Mouse (Mus musculus): ENCODE results near the gene Ndufaf2. TPM values are rescaled to one million over a fixed set of nuclear protein-coding genes. Genes with fewer than 3 reads are reported as not detected.

Ndufaf2 gene
- total and polyA plus RNA-seq, 3 experiments, result 13.7 to 55.8 (median 23.6) TPM

DNA sequence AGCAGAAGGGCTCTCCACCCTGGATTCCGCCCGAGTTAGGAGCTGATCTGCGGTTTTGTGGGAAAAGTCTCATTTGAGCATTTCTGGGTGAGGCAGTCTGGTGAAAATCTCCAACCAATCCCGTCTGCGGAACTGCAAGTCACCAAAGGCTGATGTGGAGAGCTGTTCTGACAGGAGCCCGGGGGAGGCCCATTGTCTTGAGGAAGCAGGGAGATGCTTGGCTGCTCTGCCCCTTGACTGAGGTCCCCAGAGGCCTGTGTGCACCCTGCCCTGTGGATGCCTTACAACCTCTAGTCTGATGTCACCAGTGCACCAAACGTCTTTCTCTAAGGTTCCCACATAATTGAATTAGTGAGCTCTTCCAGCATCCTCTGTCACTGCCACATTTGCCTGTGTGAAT, 163.2 kb downstream of the Ndufaf2 start:
- no peaks in the 10 kb centered on the region for H3K9me3 ChIP-seq (replicated peaks)
- no peak for ATAC-seq (ENCODE audit: extremely low read depth, insufficient number of reproducible peaks, low FRiP score, poor library complexity, severe bottlenecking)
- TF ChIP-seq GATA1 (IDR thresholded peaks at IDR 0.05; ENCODE audit: borderline replicate concordance, low read length) (no peak), GATA2 (IDR thresholded peaks at IDR 0.05; ENCODE audit: borderline replicate concordance, low read depth, low read length) (no peak), POLR2AphosphoS5 (IDR thresholded peaks at IDR 0.05; ENCODE audit: insufficient replicate concordance, low read depth, low read length) (no peak), CTCF (IDR thresholded peaks at IDR 0.05; ENCODE audit: low read depth, low read length) (no peak), TAL1 (conservative IDR thresholded peaks at IDR 0.05; ENCODE audit: low read depth, low read length) (no peak)
- no peak overlapping the region for H3K4me3 ChIP-seq (ENCODE audit: low read depth, low read length)
- no peak for DNase-seq (ENCODE audit: low spot score)
- no peaks in the 10 kb centered on the region for H3K36me3 ChIP-seq (replicated peaks)
- H3K4me1 ChIP-seq (ENCODE audit: insufficient read depth, low read depth, low read length), result no peaks in the 10 kb centered on the region
- no peaks in the 10 kb centered on the region for H3K27me3 ChIP-seq (ENCODE audit: insufficient read depth, low read length)

DNA sequence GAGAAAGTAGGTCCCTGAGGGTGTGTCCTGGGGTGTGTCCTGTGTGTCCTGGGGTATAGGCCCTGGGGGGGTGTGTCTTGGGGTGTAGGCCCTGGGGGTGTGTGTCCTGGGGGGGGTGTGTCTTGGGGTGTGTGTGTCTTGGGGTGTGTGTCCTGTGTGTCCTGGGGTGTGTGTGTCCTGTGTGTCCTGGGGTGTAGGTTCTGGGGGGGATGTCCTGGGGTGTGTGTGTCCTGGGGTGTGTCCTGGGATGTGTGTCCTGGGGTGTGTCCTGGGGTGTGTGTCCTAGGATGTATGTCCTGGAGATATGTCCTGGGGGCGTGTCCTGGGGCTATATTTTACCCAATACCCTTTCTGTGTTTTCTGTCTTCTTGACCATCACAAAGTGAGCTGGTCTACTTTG, 165.8 kb downstream of the Ndufaf2 start:
- TF ChIP-seq GATA2 (IDR thresholded peaks at IDR 0.05; ENCODE audit: borderline replicate concordance, low read depth, low read length) (no peak), CTCF (IDR thresholded peaks at IDR 0.05; ENCODE audit: low read depth, low read length) (no peak), POLR2AphosphoS5 (IDR thresholded peaks at IDR 0.05; ENCODE audit: insufficient replicate concordance, low read depth, low read length) (no peak), GATA1 (IDR thresholded peaks at IDR 0.05; ENCODE audit: borderline replicate concordance, low read length) (no peak), TAL1 (conservative IDR thresholded peaks at IDR 0.05; ENCODE audit: low read depth, low read length) (no peak)
- Histone ChIP-seq H3K36me3 (replicated peaks) (no peaks in the 10 kb centered on the region), H3K9me3 (replicated peaks) (no peaks in the 10 kb centered on the region), H3K27me3 (ENCODE audit: insufficient read depth, low read length) (peaks cover 6% of the 10 kb centered on the region), H3K4me1 (ENCODE audit: insufficient read depth, low read depth, low read length) (no peaks in the 10 kb centered on the region), H3K4me3 (ENCODE audit: low read depth, low read length) (no peak overlapping the region)
- DNase-seq (ENCODE audit: low spot score) (no peak), ATAC-seq (ENCODE audit: extremely low read depth, insufficient number of reproducible peaks, low FRiP score, poor library complexity, severe bottlenecking) (no peak)

DNA sequence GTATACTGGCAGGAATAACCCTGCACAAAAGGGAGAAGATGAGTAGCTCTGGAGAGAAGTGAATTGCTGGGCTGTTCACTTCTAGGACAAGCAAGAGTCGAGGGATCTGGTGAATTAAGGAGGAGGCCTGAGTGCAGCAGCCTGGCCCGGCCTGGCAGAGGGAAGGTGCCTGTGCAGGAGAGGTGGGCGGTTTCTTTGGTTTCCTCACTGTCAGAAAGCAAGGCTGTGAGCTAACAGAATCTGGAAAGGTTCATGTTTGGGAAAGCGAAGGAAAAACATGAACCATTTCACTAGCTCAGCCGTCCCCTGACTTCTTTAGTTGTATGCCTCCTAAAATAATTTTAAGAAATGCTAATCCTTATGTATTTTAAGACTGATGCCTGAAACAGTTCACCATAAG, 173.8 kb downstream of the Ndufaf2 start:
- Histone ChIP-seq H3K36me3 (replicated peaks) (no peaks in the 10 kb centered on the region), H3K9me3 (replicated peaks) (no peaks in the 10 kb centered on the region; the same call in 1 of the 2 replicates), H3K4me1 (ENCODE audit: insufficient read depth, low read depth, low read length) (no peaks in the 10 kb centered on the region), H3K4me3 (ENCODE audit: low read depth, low read length) (no peak overlapping the region), H3K27me3 (ENCODE audit: insufficient read depth, low read length) (peaks cover 12% of the 10 kb centered on the region)
- no peak for TF ChIP-seq POLR2AphosphoS5 (IDR thresholded peaks at IDR 0.05; ENCODE audit: insufficient replicate concordance, low read depth, low read length)
- no peak for TF ChIP-seq GATA2 (IDR thresholded peaks at IDR 0.05; ENCODE audit: borderline replicate concordance, low read depth, low read length)
- no peak for TF ChIP-seq CTCF (IDR thresholded peaks at IDR 0.05; ENCODE audit: low read depth, low read length)
- TF ChIP-seq GATA1 (IDR thresholded peaks at IDR 0.05; ENCODE audit: borderline replicate concordance, low read length), result no peak
- TF ChIP-seq TAL1 (conservative IDR thresholded peaks at IDR 0.05; ENCODE audit: low read depth, low read length), result no peak
- no peak for ATAC-seq (ENCODE audit: extremely low read depth, insufficient number of reproducible peaks, low FRiP score, poor library complexity, severe bottlenecking)
- no peak for DNase-seq (ENCODE audit: low spot score)

DNA sequence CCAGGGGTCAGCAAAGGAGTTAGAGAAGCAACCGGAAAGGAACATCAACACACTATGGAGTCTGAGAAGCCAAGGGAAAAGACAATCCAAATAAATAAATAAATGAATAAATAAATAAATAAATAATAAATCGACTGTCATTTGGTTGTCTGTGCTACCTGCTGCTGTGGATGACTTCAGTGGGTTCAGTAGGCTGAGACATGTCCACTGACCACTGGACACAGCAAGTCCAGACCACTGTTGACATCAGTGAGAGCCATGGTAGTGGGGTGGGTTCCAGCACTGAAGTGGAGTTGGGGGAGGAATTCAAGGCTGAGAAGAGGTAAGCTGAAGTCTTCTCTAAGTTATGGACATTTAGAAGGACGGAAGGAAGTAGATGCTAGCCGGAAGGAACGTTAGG, 174.2 kb downstream of the Ndufaf2 start:
- TF ChIP-seq CTCF (IDR thresholded peaks at IDR 0.05; ENCODE audit: low read depth, low read length) (no peak), GATA2 (IDR thresholded peaks at IDR 0.05; ENCODE audit: borderline replicate concordance, low read depth, low read length) (no peak), TAL1 (conservative IDR thresholded peaks at IDR 0.05; ENCODE audit: low read depth, low read length) (no peak), GATA1 (IDR thresholded peaks at IDR 0.05; ENCODE audit: borderline replicate concordance, low read length) (no peak), POLR2AphosphoS5 (IDR thresholded peaks at IDR 0.05; ENCODE audit: insufficient replicate concordance, low read depth, low read length) (no peak)
- ATAC-seq (ENCODE audit: extremely low read depth, insufficient number of reproducible peaks, low FRiP score, poor library complexity, severe bottlenecking) (no peak), DNase-seq (ENCODE audit: low spot score) (no peak)
- no peaks in the 10 kb centered on the region for H3K36me3 ChIP-seq (replicated peaks)
- H3K9me3 ChIP-seq (replicated peaks), result no peaks in the 10 kb centered on the region; the same call in 1 of the 2 replicates
- peaks cover 9% of the 10 kb centered on the region; the same call in 1 of the 2 replicates for H3K27me3 ChIP-seq (ENCODE audit: insufficient read depth, low read length)
- H3K4me3 ChIP-seq (ENCODE audit: low read depth, low read length), result no peak overlapping the region
- H3K4me1 ChIP-seq (ENCODE audit: insufficient read depth, low read depth, low read length), result no peaks in the 10 kb centered on the region

DNA sequence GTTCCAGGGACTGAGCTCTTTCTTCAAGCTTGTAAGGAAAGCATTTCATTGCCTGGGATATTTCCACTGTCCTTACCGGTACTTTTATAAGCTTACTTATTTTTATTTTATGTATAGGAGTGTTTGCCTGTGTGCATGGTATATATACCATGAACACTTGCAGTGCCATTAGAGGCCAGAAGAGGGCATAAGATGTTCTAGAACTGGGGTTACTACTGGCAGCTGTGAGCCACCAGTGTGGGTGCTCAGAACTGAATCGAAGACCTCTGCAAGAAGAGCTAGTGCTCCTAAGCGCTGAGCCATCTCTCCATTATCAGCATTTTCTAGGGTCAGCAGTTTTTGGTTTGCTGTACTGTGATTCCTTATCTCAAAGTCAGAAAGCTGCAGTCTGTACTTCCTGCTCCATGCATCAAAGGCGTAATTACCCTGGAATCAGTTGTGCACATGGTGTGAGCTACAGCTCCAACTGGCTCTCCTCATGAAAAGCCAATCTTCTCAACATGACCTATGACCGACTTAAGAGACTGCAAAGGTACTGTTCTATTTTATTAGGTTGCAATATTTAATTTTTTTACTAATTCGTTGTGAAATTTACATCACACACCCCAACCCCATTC, 175.1 kb downstream of the Ndufaf2 start:
- H3K27me3 ChIP-seq (ENCODE audit: insufficient read depth, low read length), result peaks cover 6% of the 10 kb centered on the region; the same call in 1 of the 2 replicates
- TF ChIP-seq POLR2AphosphoS5 (IDR thresholded peaks at IDR 0.05; ENCODE audit: insufficient replicate concordance, low read depth, low read length) (no peak), TAL1 (conservative IDR thresholded peaks at IDR 0.05; ENCODE audit: low read depth, low read length) (no peak), GATA2 (IDR thresholded peaks at IDR 0.05; ENCODE audit: borderline replicate concordance, low read depth, low read length) (no peak), CTCF (IDR thresholded peaks at IDR 0.05; ENCODE audit: low read depth, low read length) (no peak), GATA1 (IDR thresholded peaks at IDR 0.05; ENCODE audit: borderline replicate concordance, low read length) (no peak)
- H3K9me3 ChIP-seq (replicated peaks), result no peaks in the 10 kb centered on the region; the same call in 1 of the 2 replicates
- no peaks in the 10 kb centered on the region for H3K4me1 ChIP-seq (ENCODE audit: insufficient read depth, low read depth, low read length)
- no peak overlapping the region for H3K4me3 ChIP-seq (ENCODE audit: low read depth, low read length)
- ATAC-seq (ENCODE audit: extremely low read depth, insufficient number of reproducible peaks, low FRiP score, poor library complexity, severe bottlenecking), result no peak
- DNase-seq (ENCODE audit: low spot score), result no peak
- no peaks in the 10 kb centered on the region for H3K36me3 ChIP-seq (replicated peaks)

DNA sequence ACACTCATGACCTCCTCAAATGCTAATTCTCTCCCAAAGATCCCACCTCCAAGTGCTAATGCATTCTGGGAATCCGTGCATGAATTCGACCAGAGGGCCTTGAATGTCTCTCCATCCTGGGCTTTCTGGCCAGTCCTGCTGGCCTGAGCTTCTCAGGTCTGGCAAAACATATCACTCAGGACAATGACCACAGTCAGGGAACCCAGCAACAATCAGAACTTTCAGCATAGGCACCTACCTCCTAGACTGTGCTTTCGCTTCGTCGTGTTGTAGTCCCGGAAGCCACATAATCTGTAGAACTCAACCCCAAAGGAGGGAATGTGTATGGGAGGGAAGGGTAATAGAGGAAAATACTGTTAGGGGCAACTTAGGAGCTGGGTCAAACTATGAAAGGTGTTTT, 179.0 kb downstream of the Ndufaf2 start:
- Histone ChIP-seq H3K36me3 (replicated peaks) (no peaks in the 10 kb centered on the region), H3K27me3 (ENCODE audit: insufficient read depth, low read length) (peaks cover 6% of the 10 kb centered on the region; the same call in 1 of the 2 replicates), H3K4me3 (ENCODE audit: low read depth, low read length) (no peak overlapping the region), H3K9me3 (replicated peaks) (no peaks in the 10 kb centered on the region; the same call in 1 of the 2 replicates), H3K4me1 (ENCODE audit: insufficient read depth, low read depth, low read length) (no peaks in the 10 kb centered on the region)
- no peak for DNase-seq (ENCODE audit: low spot score)
- TF ChIP-seq POLR2AphosphoS5 (IDR thresholded peaks at IDR 0.05; ENCODE audit: insufficient replicate concordance, low read depth, low read length), result no peak
- no peak for TF ChIP-seq GATA1 (IDR thresholded peaks at IDR 0.05; ENCODE audit: borderline replicate concordance, low read length)
- no peak for TF ChIP-seq TAL1 (conservative IDR thresholded peaks at IDR 0.05; ENCODE audit: low read depth, low read length)
- TF ChIP-seq CTCF (IDR thresholded peaks at IDR 0.05; ENCODE audit: low read depth, low read length), result no peak
- TF ChIP-seq GATA2 (IDR thresholded peaks at IDR 0.05; ENCODE audit: borderline replicate concordance, low read depth, low read length), result no peak
- no peak for ATAC-seq (ENCODE audit: extremely low read depth, insufficient number of reproducible peaks, low FRiP score, poor library complexity, severe bottlenecking)
